Mouse (Mus musculus): ENCODE results near the gene Chd9. TPM values are rescaled to one million over a fixed set of nuclear protein-coding genes. Genes with fewer than 3 reads are reported as not detected.

The Chd9 gene
- total RNA-seq, 2 experiments from 2014 or later: 23.6 to 27.2 TPM

GRCm38 (mm10) chr8:90834321-90834672 is 6.1 kb downstream of the Chd9 start:
- ATAC-seq (replicated peaks; ENCODE audit: low FRiP score, poor library complexity, severe bottlenecking): no peak

GRCm38 (mm10) chr8:90837440-90837839 is 9.3 kb downstream of the Chd9 start:
- no peak for ATAC-seq (replicated peaks; ENCODE audit: low FRiP score, poor library complexity, severe bottlenecking)

- no peak for ATAC-seq (replicated peaks; ENCODE audit: low FRiP score, poor library complexity, severe bottlenecking)
Observed at GRCm38 (mm10) chr8:90839725-90840714, 11.9 kb downstream of the Chd9 start.

- ATAC-seq (replicated peaks; ENCODE audit: low FRiP score, poor library complexity, severe bottlenecking): no peak
Observed at GRCm38 (mm10) chr8:90841321-90841720, 13.2 kb downstream of the Chd9 start.

GRCm38 (mm10) chr8:90843127-90843526 is 15.0 kb downstream of the Chd9 start:
- no peak for ATAC-seq (replicated peaks; ENCODE audit: low FRiP score, poor library complexity, severe bottlenecking)

GRCm38 (mm10) chr8:90844179-90844967 is 16.2 kb downstream of the Chd9 start:
- no peak for ATAC-seq (replicated peaks; ENCODE audit: low FRiP score, poor library complexity, severe bottlenecking)

GRCm38 (mm10) chr8:90847980-90848379 is 19.8 kb downstream of the Chd9 start:
- ATAC-seq (replicated peaks; ENCODE audit: low FRiP score, poor library complexity, severe bottlenecking): no peak

- ATAC-seq (replicated peaks; ENCODE audit: low FRiP score, poor library complexity, severe bottlenecking): no peak
Observed at GRCm38 (mm10) chr8:90849462-90850050, 21.4 kb downstream of the Chd9 start.

- ATAC-seq (replicated peaks; ENCODE audit: low FRiP score, poor library complexity, severe bottlenecking): no peak
Observed at GRCm38 (mm10) chr8:90851544-90851943, 23.4 kb downstream of the Chd9 start.

- no peak for ATAC-seq (replicated peaks; ENCODE audit: low FRiP score, poor library complexity, severe bottlenecking)
Observed at GRCm38 (mm10) chr8:90853971-90854670, 26.0 kb downstream of the Chd9 start.

- no peak for ATAC-seq (replicated peaks; ENCODE audit: low FRiP score, poor library complexity, severe bottlenecking)
Observed at GRCm38 (mm10) chr8:90854671-90855161, 26.6 kb downstream of the Chd9 start.

GRCm38 (mm10) chr8:90856171-90856570 is 28.0 kb downstream of the Chd9 start:
- ATAC-seq (replicated peaks; ENCODE audit: low FRiP score, poor library complexity, severe bottlenecking): no peak

- ATAC-seq (replicated peaks; ENCODE audit: low FRiP score, poor library complexity, severe bottlenecking): no peak
Observed at GRCm38 (mm10) chr8:90856952-90857351, 28.8 kb downstream of the Chd9 start.

GRCm38 (mm10) chr8:90858071-90858470 is 29.9 kb downstream of the Chd9 start:
- ATAC-seq (replicated peaks; ENCODE audit: low FRiP score, poor library complexity, severe bottlenecking): no peak

GRCm38 (mm10) chr8:90861266-90861944 is 33.3 kb downstream of the Chd9 start:
- no peak for ATAC-seq (replicated peaks; ENCODE audit: low FRiP score, poor library complexity, severe bottlenecking)

- ATAC-seq (replicated peaks; ENCODE audit: low FRiP score, poor library complexity, severe bottlenecking): no peak
Observed at GRCm38 (mm10) chr8:90862038-90862437, 33.9 kb downstream of the Chd9 start.

- no peak for ATAC-seq (replicated peaks; ENCODE audit: low FRiP score, poor library complexity, severe bottlenecking)
Observed at GRCm38 (mm10) chr8:90867061-90867460, 38.9 kb downstream of the Chd9 start.

- ATAC-seq (replicated peaks; ENCODE audit: low FRiP score, poor library complexity, severe bottlenecking): no peak
Observed at GRCm38 (mm10) chr8:90867911-90868310, 39.8 kb downstream of the Chd9 start.

GRCm38 (mm10) chr8:90868334-90868733 is 40.2 kb downstream of the Chd9 start:
- no peak for ATAC-seq (replicated peaks; ENCODE audit: low FRiP score, poor library complexity, severe bottlenecking)
